Mouse (Mus musculus): ENCODE measurements around the gene Tmem253.

Gene Tmem253

DNA sequence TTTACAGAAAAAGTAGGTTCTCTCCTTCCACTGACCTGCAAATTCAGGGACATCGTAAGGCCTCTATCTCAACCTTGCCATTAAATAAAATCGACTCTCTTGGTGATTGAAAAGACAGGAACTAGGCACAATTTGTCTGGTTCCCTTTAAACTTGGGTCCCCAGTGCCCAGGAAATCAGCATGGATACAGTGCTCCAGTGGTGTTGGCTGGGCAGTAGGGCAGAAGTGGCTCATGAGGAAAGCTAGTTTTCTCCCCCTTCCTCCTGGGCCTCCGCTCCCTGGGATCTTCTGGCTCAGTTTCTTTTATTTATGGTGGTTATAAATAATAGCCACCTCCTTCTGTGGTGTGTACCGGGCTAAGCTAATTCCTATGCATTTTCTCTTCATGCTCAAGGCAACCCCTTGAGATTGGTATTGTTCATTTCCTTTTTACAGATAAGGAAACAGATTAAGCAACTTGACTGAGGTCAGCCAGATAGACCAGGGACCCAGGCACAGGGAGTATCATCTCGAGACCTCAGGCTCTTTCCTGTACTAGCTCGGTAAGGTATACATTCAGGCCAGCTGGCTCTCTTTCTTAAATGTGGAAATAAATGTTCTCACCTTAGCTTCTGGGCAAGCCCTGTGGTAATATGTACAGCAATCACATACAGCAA is at the start of gene Tmem253:
Tmem253 (plus strand) TSS at position 214 of the 656 bp plus-strand sequence.
- ChIA-PET CTCF (interaction anchor here in 2 of 4 experiments (0.7 to 0.8 kb wide), 2 partner anchors 9 to 97 kb away, joined by 3 to 4 read pairs; partner anchors contain the start of gene Tppp2 (in 1 of the 2)), POLR2A (interaction anchor here in 2 of 4 experiments (0.7 to 14.4 kb wide), 9 partner anchors 10 to 104 kb away, joined by 3 to 190 read pairs (median 4); partner anchors contain the start of gene Hnrnpc (in 1 of the 2))

DNA sequence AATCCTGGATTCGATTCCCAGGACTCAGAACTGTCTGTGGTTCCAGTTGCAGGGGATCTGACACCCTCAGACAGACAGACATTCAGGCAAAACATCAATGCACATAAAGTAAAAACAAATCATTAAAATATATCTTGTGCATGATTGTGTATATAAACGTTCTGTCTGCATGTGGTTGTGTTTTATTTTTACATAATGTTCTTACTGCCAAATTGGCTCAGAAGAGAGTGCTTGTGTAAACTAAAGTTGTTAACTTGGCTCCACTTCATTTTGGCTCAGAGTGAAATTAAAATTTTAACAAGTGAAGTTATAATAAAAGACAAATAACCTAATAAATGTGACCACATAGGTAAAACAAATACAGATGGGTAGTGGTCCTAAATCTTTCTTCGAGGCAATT is 48.1 kb upstream of the Tmem253 start:
- POLR2A ChIA-PET, result no interaction called here
- CTCF ChIA-PET, result no interaction called here

DNA sequence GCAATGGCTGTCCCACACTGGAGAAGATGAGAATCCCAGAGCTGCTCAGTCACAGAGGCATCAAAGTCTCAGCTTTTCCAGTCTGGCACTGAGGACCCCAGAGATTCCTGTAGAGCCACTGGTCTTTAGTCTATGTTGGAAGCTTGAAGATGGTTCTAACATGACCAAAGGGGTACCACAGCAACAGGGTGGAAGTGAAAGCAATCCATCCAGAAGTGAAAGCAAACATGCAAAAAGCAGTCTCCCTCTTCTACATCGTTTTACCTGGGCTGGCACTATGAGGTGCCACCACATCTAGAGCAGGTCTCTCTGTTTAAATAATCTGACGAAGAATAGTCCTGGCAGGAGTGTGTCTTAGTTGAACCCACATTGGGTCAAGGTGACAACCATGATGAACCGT is 36.2 kb upstream of the Tmem253 start:
- CTCF ChIA-PET, result interaction anchor here in 1 of 4 experiments (1.2 kb wide), 1 partner anchor 30 kb away, joined by 4 read pairs; no protein-coding TSS in a partner anchor

DNA sequence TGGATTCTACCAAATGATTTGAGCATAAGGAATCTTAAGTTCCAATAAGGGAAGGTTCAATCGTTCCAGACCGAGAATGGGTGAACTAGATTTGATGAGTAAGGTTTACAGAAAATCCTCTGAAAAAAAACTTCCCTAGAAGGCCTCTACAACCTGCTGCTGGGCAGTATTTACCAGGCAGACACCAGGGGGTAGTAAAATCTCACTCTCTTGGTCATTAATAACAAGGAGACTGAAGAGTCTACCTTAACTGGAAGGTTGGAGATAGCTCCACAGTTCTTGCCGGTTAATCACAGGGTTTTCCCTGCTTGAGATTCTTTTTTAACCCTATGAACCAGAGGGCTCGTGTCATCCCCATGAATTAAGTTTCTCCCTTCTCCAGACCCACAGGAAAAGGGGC is 32.2 kb upstream of the Tmem253 start:
- POLR2A ChIA-PET, result interaction anchor here in 1 of 4 experiments (2.7 kb wide), 1 partner anchor 70 kb away, joined by 14 read pairs; the partner anchor contains the start of gene Ndrg2
- CTCF ChIA-PET, result interaction anchor here in 1 of 4 experiments (1.6 kb wide), 1 partner anchor 23 kb away, joined by 3 read pairs; no protein-coding TSS in a partner anchor

More for the DNA sequence above, 36.2 kb upstream of the Tmem253 start:
- POLR2A ChIA-PET, result interaction anchor here in 1 of 4 experiments (1.1 kb wide), 1 partner anchor 16 kb away, joined by 4 read pairs; no protein-coding TSS in a partner anchor

DNA sequence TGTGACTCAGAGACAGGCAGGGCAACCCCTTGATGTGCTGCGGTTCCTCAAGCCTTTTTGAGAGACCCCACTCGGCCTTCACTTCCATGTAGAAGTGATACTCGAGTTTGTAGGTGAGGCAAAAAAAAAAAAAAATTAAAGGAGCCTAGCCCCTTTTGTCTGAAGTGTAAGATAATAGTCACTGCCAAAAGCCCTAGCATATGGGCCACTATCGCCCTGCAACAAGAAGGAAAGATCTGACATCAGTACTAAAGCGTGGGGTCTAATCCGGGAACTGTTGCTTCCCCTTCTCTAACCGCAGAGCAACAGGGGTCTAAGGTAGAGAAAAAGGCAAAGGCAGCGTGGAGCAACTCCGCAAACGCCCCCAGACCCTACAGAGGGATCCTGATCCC is 31.6 kb upstream of the Tmem253 start:
- ChIA-PET POLR2A (interaction anchor here in 2 of 4 experiments (0.8 to 3.3 kb wide), 12 partner anchors 11 to 288 kb away, joined by 3 to 15 read pairs (median 4); partner anchors contain the start of genes Ndrg2 (in 1 of the 2) and Zfp219 (in 1 of the 2)), CTCF (interaction anchor here in 2 of 4 experiments (0.6 to 2.3 kb wide), 10 partner anchors 13 to 398 kb away, joined by 3 to 14 read pairs (median 4); no protein-coding TSS in a partner anchor)

DNA sequence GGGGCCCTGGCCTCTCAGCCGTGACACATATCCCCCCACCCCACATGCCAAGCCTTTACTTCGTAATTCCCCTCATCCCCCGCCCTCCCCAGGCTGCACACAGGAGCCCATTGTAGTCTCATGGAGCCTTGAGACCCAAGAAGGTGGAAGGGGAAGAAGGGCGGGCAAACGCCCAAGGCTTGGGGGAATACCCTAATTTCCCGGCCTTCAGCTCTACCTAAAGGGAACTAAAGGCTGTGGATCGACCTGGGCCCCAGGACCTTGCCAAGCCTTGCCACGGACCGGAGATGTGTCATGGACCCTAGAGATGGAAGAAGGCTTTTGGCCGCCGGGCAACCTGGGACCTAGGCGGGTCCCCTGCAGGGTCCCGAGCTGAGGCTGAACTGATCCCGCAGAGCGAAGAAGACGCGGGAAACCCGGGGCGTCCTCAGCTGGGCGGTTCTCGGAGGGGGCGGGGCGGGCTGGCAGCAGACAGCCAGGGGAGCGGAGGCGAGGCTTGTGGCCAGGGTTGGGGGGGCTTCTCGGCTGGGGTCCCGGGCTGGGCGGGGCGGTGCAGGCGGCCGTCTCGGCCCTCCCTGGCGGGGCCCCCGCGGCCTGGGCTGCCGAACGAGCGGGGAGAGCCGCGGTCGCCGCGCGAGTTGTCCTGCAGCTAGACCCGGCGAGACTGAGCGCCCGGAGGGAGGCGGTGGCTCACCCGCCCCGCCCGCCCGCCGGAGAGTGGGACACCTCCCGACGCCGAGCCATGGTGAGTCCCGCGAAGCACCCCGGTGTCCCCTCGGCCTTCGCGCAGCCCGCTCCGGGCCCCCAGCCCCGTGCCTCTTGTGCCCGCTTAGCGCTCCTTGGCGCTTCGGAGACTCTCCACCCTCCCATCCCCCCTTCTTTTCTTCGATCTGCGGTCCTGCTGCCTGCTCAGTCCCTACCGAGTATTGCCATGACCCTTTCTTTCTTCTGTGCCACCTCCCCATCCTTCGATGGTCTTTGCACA is 30.9 kb upstream of the Tmem253 start, which contains the start of gene Arhgef40:
Arhgef40 (plus strand) TSS at position 473 of the 985 bp plus-strand sequence.
- CTCF ChIA-PET, result interaction anchor here in 3 of 4 experiments (0.6 to 2.3 kb wide), 12 partner anchors 12 to 398 kb away, joined by 3 to 14 read pairs (median 5); no protein-coding TSS in a partner anchor
- POLR2A ChIA-PET, result interaction anchor here in 2 of 4 experiments (0.6 to 3.3 kb wide), 24 partner anchors 9 to 288 kb away, joined by 3 to 15 read pairs (median 4); partner anchors contain the start of genes Ndrg2 (in 1 of the 2) and Zfp219 (in 1 of the 2)

DNA sequence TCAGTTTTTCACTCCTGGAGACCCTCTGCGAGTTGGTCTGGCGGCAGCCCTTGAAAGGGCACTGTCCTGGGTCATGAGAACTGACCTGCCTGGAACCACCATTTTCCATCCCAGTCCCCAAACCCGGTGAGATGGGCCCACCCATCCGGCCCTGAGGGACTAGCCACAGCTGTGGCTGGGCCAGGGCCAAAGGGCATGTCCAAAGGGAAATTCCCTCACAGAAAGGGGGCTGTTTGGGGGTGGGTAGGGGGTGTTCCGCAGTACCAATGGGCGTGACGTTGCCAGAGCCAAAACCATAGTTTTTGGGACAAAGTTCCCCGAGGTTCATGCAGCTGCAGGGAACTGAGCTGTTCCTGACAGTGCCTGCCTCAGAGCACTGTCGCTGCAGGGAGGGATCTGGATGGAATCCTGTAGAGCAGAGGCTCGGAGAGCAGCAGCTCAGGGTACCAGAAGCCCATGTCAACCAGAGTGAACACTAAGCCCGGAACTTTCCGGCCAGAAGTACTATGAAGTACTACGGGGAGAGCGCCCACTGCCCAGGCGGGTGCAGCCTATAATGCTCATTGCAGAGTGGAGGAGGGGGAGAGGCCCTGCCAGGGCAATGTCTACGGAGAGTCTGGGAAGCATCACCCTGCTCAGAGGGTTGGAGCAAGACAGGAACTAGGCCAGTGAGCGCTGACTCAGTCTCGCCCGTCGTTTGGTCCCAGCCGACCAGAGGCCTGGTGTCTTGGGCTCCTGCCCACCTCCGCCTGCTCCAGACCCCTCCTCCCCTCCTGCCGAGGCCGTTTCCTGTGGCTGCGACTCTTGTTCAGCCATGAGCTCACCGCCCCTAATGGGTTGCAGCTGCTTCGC is 29.9 kb upstream of the Tmem253 start:
- CTCF ChIA-PET, result interaction anchor here in 2 of 4 experiments (1.0 to 2.3 kb wide), 4 partner anchors 12 to 102 kb away, joined by 4 to 14 read pairs (median 8); no protein-coding TSS in a partner anchor

DNA sequence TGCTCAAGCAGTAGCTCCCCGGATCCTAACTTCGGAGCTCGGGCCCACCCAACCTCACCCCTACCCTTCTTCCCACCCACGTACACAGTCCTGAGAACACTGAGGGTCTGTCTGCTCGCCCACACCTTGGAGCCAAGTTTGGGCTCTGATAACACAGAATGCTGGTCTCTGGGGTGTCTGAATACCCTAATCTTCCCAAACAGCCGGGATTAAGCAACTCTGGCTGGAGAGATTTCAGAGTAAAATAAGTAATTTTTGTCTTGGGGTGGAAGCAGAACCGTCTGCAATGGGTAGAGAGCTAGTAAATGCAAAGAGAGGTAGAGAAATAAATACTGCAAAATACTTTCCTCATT is 29.3 kb upstream of the Tmem253 start:
- CTCF ChIA-PET, result interaction anchor here in 2 of 4 experiments (1.0 to 2.3 kb wide), 4 partner anchors 11 to 103 kb away, joined by 4 to 14 read pairs (median 6); no protein-coding TSS in a partner anchor
- POLR2A ChIA-PET, result interaction anchor here in 3 of 4 experiments (0.6 to 3.3 kb wide), 18 partner anchors 11 to 102 kb away, joined by 3 to 15 read pairs (median 4); partner anchors contain the start of gene Zfp219 (in 1 of the 3)

More for the DNA sequence above, 29.9 kb upstream of the Tmem253 start:
- POLR2A ChIA-PET, result interaction anchor here in 3 of 4 experiments (0.6 to 3.3 kb wide), 26 partner anchors 10 to 102 kb away, joined by 3 to 15 read pairs (median 4); partner anchors contain the start of gene Zfp219 (in 1 of the 3)

DNA sequence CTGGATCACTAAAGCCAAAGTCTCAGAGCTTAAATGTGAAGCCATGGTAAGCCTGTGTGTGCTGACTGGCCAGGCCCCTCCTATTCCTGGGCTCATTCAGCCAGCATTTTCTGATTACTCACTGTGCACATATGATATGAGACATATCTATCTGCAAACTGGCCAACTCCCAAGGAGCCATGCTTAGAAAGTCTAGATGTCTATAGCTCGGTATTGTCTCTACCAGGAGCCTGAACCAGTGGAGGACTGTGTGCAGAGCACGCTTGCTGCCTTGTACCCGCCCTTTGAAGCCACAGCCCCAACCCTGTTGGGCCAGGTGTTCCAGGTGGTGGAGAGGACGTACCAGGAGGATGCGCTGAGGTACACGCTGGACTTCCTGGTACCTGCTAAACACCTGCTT is 28.3 kb upstream of the Tmem253 start:
- CTCF ChIA-PET, result interaction anchor here in 2 of 4 experiments (1.1 to 1.3 kb wide), 2 partner anchors 10 to 19 kb away, joined by 4 read pairs; no protein-coding TSS in a partner anchor
- POLR2A ChIA-PET, result interaction anchor here in 2 of 4 experiments (0.7 to 3.3 kb wide), 5 partner anchors 9 to 75 kb away, joined by 3 to 15 read pairs (median 3); no protein-coding TSS in a partner anchor

DNA sequence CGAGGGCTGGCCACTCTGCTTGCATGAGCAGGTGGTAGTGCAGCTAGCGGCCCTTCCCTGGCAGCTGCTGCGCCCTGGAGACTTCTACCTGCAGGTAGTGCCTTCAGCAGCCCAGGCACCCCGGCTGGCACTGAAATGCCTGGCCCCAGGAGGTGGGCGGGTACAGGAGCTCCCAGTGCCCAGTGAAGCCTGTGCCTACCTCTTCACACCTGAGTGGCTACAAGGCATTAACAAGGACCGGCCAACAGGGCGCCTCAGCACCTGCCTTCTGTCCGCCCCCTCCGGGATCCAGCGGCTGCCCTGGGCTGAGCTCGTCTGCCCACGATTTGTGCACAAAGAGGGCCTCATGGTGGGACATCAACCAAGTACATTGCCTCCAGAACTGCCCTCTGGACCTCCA is 26.7 kb upstream of the Tmem253 start:
- ChIA-PET POLR2A (interaction anchor here in 2 of 4 experiments (0.7 to 1.7 kb wide), 7 partner anchors 16 to 85 kb away, joined by 3 to 7 read pairs (median 4); partner anchors contain the start of gene Zfp219 (in 2 of the 2)), CTCF (interaction anchor here in 2 of 4 experiments (1.1 to 1.4 kb wide), 3 partner anchors 16 to 85 kb away, joined by 3 to 5 read pairs (median 4); no protein-coding TSS in a partner anchor)

DNA sequence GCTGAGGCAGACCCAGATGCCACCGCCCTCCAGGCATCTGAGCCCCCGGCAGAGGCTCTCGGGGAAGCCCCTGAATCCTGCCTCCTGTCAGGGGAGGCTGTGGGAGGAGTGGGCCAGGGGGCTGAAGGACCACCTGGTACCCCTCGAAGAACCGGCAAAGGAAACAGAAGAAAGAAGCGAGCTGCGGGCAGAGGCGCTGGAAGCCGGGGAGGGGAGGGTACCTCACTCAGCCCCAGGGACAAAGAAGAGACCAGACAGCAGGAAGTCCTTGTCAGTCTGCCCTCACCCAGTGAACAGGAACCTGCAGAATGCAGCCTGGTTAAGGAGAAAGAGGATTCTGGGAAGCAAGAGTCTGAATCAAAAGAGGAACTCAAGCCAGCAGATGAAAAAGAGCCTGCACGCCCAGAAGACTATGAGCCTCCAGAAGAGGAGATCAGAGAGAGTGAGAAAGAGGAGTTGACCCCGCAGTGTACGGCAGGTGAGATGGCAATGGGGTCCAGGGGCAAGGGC is 25.9 kb upstream of the Tmem253 start:
- CTCF ChIA-PET, result interaction anchor here in 2 of 4 experiments (1.1 to 1.4 kb wide), 3 partner anchors 15 to 86 kb away, joined by 3 to 5 read pairs (median 4); no protein-coding TSS in a partner anchor
- POLR2A ChIA-PET, result interaction anchor here in 3 of 4 experiments (0.6 to 1.7 kb wide), 7 partner anchors 14 to 77 kb away, joined by 3 to 7 read pairs (median 5); partner anchors contain the start of gene Zfp219 (in 2 of the 3)

DNA sequence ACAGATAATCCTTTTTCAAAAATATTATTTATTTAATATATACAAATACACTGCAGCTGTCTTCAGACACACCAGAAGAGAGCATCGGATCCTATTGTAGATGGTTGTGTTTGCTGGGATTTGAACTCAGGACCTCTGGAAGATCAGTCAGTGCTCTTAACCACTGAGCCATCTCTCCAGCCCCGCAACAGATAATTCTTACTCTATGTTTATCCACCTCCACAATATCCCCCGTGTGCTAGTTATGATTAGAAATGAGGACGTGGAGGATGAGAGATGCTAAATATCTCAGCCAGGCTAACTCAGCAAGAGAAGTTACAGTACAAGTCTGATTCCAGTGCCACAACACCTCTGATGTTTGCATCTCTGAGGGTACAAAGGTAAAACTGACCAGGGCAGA is 21.0 kb upstream of the Tmem253 start:
- ChIA-PET CTCF (interaction anchor here in 2 of 4 experiments (1.0 to 1.9 kb wide), 3 partner anchors 10 to 91 kb away, joined by 3 to 6 read pairs (median 3); no protein-coding TSS in a partner anchor), POLR2A (interaction anchor here in 2 of 4 experiments (0.9 to 7.8 kb wide), 10 partner anchors 10 to 90 kb away, joined by 3 to 55 read pairs (median 4); partner anchors contain the start of gene Arhgef40 (in 1 of the 2))

DNA sequence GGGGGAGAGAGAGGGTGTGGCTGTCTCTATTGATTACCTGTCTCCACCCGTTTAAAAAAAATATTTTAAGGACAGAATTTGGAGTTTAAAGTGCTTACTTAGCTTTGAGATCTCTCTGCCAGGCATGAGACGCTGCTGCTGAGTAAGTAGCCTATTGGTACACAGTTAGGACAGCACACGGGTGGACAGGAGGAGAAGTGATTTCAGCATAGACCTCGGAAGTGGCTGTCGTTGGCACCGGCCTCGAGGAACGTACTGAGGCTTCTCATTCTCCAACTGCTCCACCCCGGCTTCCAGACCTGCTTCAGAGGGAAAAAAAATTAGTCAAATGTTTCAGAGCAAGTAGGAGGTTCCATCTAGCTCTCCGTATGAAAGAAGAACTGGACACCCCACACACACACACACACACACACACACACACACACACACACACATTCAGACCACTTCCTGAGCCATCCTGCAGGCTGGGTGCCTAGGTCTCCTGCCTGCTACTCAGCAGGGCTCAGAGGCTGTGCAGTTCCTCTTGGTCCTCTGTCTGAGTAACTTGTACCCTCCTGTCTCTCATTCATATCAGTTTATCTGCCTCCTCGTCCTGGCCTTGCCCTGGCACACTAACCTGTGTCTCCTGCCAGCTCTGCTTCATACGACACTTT is 20.1 kb upstream of the Tmem253 start:
- ChIA-PET POLR2A (interaction anchor here (0.6 to 7.8 kb wide), 15 partner anchors 8 to 313 kb away, joined by 3 to 55 read pairs (median 4); partner anchors contain the start of gene Arhgef40 (in 1 of the 4)), CTCF (interaction anchor here in 2 of 4 experiments (1.0 to 1.9 kb wide), 5 partner anchors 9 to 102 kb away, joined by 3 to 6 read pairs (median 3); no protein-coding TSS in a partner anchor)

DNA sequence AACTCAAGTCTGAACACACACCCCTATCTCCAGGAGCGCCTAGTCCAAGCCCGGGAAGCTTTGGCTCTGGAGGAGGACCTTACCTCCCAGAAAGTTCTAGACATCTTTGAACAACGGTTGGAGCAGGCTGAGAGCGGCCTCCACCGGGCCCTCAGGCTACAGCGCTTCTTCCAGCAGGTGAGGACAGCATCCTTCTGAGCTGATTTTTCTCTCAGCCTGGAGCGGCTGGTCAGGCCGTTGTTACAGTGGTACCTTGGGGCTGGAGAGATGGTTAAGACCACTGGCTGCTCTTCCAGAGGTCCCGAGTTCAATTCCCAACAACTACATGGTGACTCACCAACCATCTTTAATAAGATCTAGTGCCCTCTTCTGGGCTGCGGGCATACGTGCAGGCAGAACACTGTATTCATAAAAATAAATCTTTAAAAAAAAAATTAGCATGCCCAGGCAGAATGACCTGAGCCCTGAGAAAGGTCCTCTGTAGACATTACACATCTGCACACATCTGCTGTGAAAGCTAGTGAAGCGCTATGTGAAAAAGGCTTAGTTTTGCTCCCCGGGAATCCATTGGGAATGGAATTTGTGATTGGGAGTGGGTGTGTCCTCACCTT is 19.1 kb upstream of the Tmem253 start:
- ChIA-PET CTCF (interaction anchor here (0.6 to 2.2 kb wide), 22 partner anchors 10 to 115 kb away, joined by 3 to 15 read pairs (median 4); partner anchors contain the start of genes Arhgef40 (in 3 of the 4) and Mettl17 (in 1 of the 4)), POLR2A (interaction anchor here in 3 of 4 experiments (0.6 to 7.8 kb wide), 23 partner anchors 9 to 112 kb away, joined by 3 to 55 read pairs (median 6); partner anchors contain the start of genes Arhgef40 (in 2 of the 3) and Hnrnpc (in 1 of the 3))

DNA sequence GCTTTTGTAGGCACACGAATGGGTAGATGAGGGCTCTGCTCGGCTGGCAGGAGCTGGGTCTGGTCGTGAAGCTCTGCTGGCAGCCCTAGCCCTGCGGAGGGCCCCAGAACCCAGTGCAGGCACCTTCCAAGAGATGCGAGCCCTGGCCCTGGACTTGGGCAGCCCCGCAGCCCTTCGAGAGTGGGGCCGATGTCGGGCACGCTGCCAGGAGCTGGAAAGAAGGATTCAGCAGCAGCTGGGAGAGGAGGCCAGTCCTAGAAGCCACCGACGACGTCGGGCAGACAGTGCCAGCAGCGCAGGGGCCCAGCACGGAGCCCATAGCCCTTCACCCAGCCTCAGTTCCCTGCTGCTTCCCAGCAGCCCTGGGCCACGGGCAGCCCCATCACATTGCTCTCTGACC is 18.6 kb upstream of the Tmem253 start:
- POLR2A ChIA-PET, result interaction anchor here in 3 of 4 experiments (0.8 to 7.8 kb wide), 21 partner anchors 8 to 112 kb away, joined by 3 to 55 read pairs (median 6); partner anchors contain the start of genes Arhgef40 (in 2 of the 3) and Hnrnpc (in 1 of the 3)
- CTCF ChIA-PET, result interaction anchor here (0.6 to 2.2 kb wide), 23 partner anchors 9 to 287 kb away, joined by 3 to 15 read pairs (median 4); partner anchors contain the start of genes Arhgef40 (in 3 of the 4), Mettl17 (in 1 of the 4) and Zfp219 (in 1 of the 4)

All from embryonic stem cell, embryonic (primary cell).